Mouse (Mus musculus): ENCODE measurements around the gene Osbpl6. TPM values are rescaled to one million over a fixed set of nuclear protein-coding genes. Genes with fewer than 3 reads are reported as not detected.

Gene Osbpl6
- total RNA-seq (2021): 10 to 100 TPM; 35.9 to 44.0 TPM
- long read RNA-seq, experiment 1, transcript Osbpl6-207 (2 exons, 422 nt): major isoform, 5 of 31 reads
- long read RNA-seq, experiment 1, partial matches to known transcripts: 2 of 31 reads
- long read RNA-seq, experiment 1, other reads (novel, unspliced or antisense): 23 of 31 reads
- long read RNA-seq, experiment 2, partial matches to known transcripts: 2 of 25 reads
- long read RNA-seq, experiment 2, other reads (novel, unspliced or antisense): 19 of 25 reads

- intact Hi-C loops (cut with DNase I): loop anchor here (2.0 kb wide), 1 partner anchor 134 kb away; no protein-coding TSS in a partner anchor
- peak within 1 kb of the TSS; percentile 94 for H3K27ac ChIP-seq
Observed at GRCm38 (mm10) chr2:76406151-76406936, at the start of gene Osbpl6. Gene Osbpl6 (plus strand): TSS chr2:76406508.

GRCm38 (mm10) chr2:76360226-76360625 lies 46.1 kb upstream of the Osbpl6 start, which contains the start of gene Cyct:
Gene Cyct (minus strand): TSS chr2:76360450.
- intact Hi-C loops (cut with DNase I): loop anchor here (10.0 kb wide), 1 partner anchor 225 kb away; no protein-coding TSS in a partner anchor
- no peak for DNase-seq
- Histone ChIP-seq H3K27ac (no peak within 1 kb of the TSS), H3K4me3 (no peak within 1 kb of the TSS)
- no peak for TF ChIP-seq CTCF (IDR thresholded peaks at IDR 0.05)

More at GRCm38 (mm10) chr2:76406151-76406936, at the start of gene Osbpl6:
- peak within 1 kb of the TSS; percentile 98 for H3K4me3 ChIP-seq
- TF ChIP-seq CTCF (IDR thresholded peaks at IDR 0.05): peak; percentile 30
- DNase-seq: peak; percentile 88

- intact Hi-C loops (cut with DNase I): loop anchor here (10.0 kb wide), 1 partner anchor 223 kb away; no protein-coding TSS in a partner anchor
- TF ChIP-seq CTCF (IDR thresholded peaks at IDR 0.05): peak; percentile 49
- Histone ChIP-seq H3K4me3 (no peak overlapping the region), H3K27ac (no peak overlapping the region)
- no peak for DNase-seq
Observed at GRCm38 (mm10) chr2:76362111-76362510, 44.2 kb upstream of the Osbpl6 start.

GRCm38 (mm10) chr2:76365811-76366210 lies 40.5 kb upstream of the Osbpl6 start:
- intact Hi-C loops (cut with DNase I): loop anchor here (10.0 kb wide), 1 partner anchor 219 kb away; no protein-coding TSS in a partner anchor
- DNase-seq: no peak
- Histone ChIP-seq H3K27ac (no peak overlapping the region), H3K4me3 (no peak overlapping the region)
- TF ChIP-seq CTCF (IDR thresholded peaks at IDR 0.05): no peak

DNA sequence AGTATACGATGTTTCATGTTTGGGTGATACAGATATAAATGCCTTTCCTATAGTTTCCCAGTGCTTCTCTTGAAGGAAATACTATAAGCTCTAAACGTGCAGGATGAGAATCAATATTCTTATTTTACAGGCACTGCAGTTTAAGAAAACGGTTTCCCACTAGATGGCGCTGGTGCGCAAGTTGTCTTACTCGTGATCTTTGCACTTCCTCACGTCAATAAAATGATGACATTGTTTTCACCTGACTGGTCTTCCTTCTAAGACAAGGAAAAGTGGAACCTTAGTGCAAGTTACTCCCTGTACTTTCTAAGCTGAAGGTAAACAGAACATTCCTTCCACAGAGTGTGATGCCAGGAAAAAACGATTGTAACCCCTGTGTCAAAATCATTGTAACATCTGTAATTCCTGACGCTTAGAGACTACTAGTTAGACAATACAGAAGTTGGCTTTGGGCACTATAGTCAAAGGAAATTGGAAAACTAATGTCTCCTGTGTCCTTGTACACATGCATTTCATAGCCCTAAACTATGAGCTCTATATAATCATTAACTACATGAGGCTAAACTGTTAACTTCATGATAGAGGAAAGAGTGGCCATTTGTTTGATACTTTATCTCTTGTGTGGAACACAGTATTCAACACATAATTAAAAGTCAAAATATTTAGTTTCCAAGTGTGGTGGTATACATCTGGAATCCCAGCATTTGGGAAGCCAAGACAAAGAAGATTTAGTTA lies 39.0 kb upstream of the Osbpl6 start:
- peak; percentile 85 for DNase-seq
- no peak overlapping the region for H3K27ac ChIP-seq
- H3K4me3 ChIP-seq: no peak overlapping the region
- peak; percentile 87 for TF ChIP-seq CTCF (IDR thresholded peaks at IDR 0.05)
- intact Hi-C loops (cut with DNase I): loop anchor here (10.0 kb wide), 1 partner anchor 217 kb away; no protein-coding TSS in a partner anchor

- intact Hi-C loops (cut with DNase I): loop anchor here (1.0 to 10.0 kb wide), 2 partner anchors 216 to 249 kb away; no protein-coding TSS in a partner anchor
- DNase-seq: no peak
- no peak for TF ChIP-seq CTCF (IDR thresholded peaks at IDR 0.05)
- H3K27ac ChIP-seq: no peak overlapping the region; the same call in 1 of the 2 replicates
- H3K4me3 ChIP-seq: no peak overlapping the region
Observed at GRCm38 (mm10) chr2:76368861-76369660, 37.2 kb upstream of the Osbpl6 start.

GRCm38 (mm10) chr2:76369821-76370655 lies 36.3 kb upstream of the Osbpl6 start, which contains the start of gene Rbm45:
Gene Rbm45 (plus strand): TSS chr2:76369984.
- peak within 1 kb of the TSS; percentile 98 for H3K4me3 ChIP-seq
- peak; percentile 90 for DNase-seq
- H3K27ac ChIP-seq: peak within 1 kb of the TSS; percentile 90
- TF ChIP-seq CTCF (IDR thresholded peaks at IDR 0.05): peak; percentile 93
- intact Hi-C loops (cut with DNase I): loop anchor here (1.0 to 10.0 kb wide), 2 partner anchors 215 to 248 kb away; no protein-coding TSS in a partner anchor

DNA sequence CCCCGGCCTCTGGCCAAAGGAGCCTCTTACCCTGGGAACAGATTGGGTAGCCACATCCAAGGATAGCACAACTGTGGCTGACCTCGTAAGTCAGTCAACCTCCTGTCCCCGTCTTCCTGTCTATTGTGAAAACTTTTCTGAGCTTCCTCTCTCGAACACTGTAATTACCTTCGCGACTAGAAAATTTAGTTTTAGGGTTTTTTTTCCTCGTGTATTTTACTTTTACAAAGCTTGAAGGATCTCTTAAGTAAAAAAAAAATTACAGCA lies 35.7 kb upstream of the Osbpl6 start:
- Histone ChIP-seq H3K4me3 (peak overlapping the region; percentile 98), H3K27ac (peak overlapping the region; percentile 90)
- no peak for TF ChIP-seq CTCF (IDR thresholded peaks at IDR 0.05)
- intact Hi-C loops (cut with DNase I): no loop called here
- no peak for DNase-seq

- Histone ChIP-seq H3K4me3 (no peak overlapping the region), H3K27ac (no peak overlapping the region)
- intact Hi-C loops (cut with DNase I): no loop called here
- no peak for DNase-seq
- no peak for TF ChIP-seq CTCF (IDR thresholded peaks at IDR 0.05)
Observed at GRCm38 (mm10) chr2:76372244-76372643, 34.1 kb upstream of the Osbpl6 start.

- TF ChIP-seq CTCF (IDR thresholded peaks at IDR 0.05): no peak
- no peak overlapping the region for H3K27ac ChIP-seq
- no peak for DNase-seq
- intact Hi-C loops (cut with DNase I): no loop called here
- H3K4me3 ChIP-seq: no peak overlapping the region
Observed at GRCm38 (mm10) chr2:76374544-76375206, 31.6 kb upstream of the Osbpl6 start.

Measured in gastrocnemius, adult 2 months (tissue).